Mouse (Mus musculus): Measurements from ENCODE around the gene Gnmt.
A peak's percentile ranks its signal among the peaks of the same experiment; 100 is the strongest.

Gnmt gene

DNA sequence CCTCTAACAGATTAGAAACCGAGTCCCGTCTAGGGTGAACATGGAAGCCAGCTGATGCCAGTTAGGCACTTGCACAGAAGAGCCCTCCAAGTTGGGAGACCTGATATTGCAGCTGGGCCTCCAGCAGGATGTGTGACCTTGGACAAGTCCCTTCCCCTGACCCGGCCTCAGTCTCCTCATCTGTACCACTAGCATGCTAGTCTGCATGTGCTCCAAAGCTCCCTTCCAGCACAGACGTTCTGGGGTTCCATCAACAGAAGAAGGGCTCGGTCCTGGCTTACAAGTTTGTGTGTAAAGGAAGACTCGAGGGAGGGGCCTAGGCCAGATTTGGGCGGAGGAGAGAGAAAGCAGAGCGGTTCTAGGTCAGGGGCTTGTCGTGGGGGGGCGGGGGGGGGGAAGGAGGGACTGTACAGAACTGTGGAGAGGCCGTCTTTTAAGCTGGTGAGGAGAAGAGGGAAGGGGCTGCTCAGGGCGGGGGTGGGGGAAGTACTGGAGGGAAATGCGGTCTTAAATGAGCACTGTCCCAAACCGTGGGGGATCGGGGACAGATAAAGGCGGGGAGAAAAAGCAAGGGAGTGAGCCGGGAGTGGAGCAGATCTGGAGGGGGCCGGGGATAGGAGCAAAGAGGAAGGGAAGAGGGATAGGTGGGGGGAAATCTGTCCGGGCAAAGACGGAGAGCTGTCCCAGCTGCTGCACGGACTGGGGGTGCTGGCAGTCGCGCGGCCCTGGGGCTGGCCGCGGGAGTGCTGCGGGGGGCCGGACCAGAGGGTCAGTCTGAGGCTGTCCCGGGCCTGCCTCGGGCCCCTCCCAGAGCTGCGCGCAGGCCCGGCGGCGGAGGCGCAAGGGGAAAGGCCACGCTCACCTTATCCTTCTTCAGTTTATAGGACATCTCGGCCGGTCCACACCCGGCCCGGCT, 24.7 kb downstream of the Gnmt start:
- DNase-seq (ENCODE audit: low spot score in 2 of 2) = no peak

- no peak for DNase-seq (ENCODE audit: low spot score in 2 of 2)
Observed at GRCm38 (mm10) chr17:46702506-46702905, 26.5 kb downstream of the Gnmt start.

GRCm38 (mm10) chr17:46702100-46702499, 26.9 kb downstream of the Gnmt start:
- DNase-seq (ENCODE audit: low spot score in 2 of 2) = no peak

GRCm38 (mm10) chr17:46701489-46701888, 27.5 kb downstream of the Gnmt start:
- no peak for DNase-seq (ENCODE audit: low spot score in 2 of 2)

DNA sequence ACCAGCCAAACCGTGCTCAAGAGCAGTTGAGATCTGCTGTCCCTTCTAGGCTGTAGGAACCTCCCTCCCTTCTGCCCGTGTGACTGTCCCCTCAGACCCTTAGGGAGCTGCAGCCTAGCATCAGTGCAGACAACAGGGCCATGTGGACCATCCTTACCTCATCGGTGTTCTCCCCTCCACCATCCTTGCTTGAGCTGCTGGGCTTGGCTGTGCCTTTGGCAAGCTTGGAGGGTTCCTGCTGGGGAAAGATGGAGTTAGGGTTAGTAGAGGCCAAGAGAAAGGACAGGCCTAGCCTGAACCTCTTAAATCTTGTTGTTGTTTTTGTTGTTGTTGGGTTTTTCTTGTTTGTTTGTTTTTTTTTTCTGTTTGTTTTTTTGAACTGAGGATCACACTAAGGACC, 29.1 kb downstream of the Gnmt start:
- DNase-seq (ENCODE audit: low spot score in 2 of 2) = no peak

DNA sequence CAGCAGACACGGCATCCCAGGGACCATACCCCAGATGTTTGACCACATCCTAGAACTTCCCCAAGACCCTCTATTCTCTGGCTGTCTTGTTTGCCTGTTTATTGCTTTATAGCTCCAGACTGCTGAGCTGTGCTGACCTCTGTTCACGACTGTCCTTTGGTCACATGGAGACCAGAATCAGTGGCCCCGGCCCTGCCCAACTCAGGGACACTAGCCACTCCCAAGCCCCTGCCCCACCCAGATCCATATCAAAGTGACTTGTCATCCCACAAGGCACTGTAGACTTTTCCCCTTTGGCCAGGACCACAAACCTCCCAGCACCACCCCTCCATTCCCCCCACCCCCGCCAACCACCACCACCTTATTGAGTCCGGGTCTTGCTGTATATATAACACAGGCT, 29.7 kb downstream of the Gnmt start:
- no peak for DNase-seq (ENCODE audit: low spot score in 2 of 2)

DNA sequence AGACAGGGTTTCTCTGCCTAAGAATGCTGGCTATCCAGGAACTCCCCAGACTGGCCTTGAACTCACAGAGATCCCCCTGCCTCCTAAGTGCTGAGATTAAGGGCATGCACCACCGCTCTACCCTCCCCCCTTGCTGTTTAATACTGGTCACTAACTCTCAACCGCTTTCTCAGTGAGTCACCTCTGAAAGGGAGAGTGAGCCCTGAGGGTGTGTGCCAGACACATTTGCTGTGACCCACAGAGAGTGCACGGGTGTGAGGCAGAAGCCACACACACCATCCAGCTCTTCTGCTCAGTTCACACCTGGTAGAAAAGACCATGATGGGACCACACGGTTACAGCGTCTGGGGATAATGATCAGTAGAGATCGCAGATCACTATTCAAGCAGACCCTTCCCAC, 30.5 kb downstream of the Gnmt start:
- no peak for DNase-seq (ENCODE audit: low spot score in 2 of 2)

DNA sequence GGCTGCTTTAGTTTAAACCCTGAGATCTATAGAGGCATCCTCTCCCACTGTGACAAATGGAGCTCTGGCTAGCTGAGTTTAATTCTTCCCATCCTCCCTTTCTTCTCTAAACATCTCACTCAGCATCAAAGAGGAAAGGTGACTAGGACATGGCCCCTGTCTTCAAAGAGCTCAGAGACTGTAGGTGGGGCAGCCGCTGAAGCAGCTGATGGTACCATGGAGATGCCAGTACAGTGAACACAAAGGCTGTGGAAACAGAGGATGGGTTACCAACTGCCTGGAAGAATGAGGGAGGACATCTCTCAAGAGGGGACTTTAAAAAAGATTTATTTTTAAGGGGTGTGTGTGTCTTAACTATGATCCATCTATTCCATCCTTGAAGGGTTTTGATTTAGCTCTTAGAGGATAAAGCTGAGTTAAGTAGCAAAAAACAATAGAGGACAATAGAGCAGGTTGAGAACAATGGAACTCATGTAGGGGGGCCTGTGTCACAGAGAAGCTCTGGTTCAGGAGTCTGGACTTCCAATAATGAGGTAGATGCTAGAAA, 34.4 kb downstream of the Gnmt start:
- DNase-seq (ENCODE audit: low spot score in 2 of 2) = no peak

- no peak for DNase-seq (ENCODE audit: low spot score in 2 of 2)
Observed at GRCm38 (mm10) chr17:46691390-46691789, 37.6 kb downstream of the Gnmt start.

DNA sequence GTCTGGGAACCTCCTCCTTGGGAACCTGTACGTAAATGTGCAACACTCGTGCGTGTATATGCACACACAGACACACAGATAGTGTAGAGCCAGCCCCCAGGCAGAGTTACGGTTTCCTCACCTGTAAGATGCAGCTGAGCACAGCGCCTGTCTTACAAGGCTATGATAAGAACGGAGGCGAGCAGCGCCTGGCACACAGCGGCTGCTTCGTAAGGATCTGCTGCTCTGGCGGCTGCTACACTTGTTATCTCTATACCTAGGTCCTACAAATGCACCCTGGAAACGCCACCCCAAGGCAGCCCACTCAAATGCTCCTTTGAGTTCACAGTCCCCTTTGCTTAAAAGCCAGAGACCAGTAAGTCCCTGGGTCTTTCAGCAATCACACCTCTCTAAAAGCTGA, 38.3 kb downstream of the Gnmt start:
- no peak for DNase-seq (ENCODE audit: low spot score in 2 of 2)

- DNase-seq (ENCODE audit: low spot score in 2 of 2) = no peak
Observed at GRCm38 (mm10) chr17:46685913-46686312, 43.1 kb downstream of the Gnmt start.

DNA sequence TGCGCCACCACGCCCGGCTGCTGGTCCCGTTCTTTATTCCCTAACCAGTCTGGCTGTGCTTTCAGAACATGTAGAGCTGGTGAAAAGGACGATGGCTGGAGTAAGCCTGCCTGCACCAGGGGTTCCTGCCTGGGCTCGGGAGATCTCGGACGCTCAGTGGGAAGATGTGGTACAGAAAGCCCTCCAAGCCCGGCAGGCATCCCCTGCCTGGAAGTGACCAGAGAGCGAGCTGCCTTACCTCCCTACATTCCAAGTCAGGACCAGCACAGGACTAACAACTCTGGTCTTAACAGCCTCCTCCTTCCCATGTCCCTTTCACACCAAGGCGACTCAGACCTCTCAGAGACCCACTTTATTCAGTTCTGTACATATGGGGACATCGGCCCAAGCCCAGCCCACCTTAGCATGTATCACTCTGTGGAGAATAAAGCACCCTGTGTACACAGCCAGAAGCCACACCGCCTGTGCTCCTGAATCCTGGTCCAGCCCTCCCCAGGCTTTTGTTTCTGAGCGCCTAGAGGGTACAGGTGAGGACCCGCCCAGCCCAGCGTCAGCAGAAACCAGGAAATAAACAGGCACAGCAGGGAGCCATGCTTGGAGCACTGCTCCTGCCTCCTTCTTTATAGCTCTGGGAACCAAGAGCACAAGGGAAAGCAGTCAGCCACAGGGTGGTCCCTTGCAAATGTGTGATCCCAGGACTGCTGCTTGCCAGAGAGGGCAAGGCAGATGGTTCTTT, 46.1 kb downstream of the Gnmt start:
- no peak for DNase-seq (ENCODE audit: low spot score in 2 of 2)

GRCm38 (mm10) chr17:46681466-46682118, 47.4 kb downstream of the Gnmt start:
- no peak for DNase-seq (ENCODE audit: low spot score in 2 of 2)

- DNase-seq (ENCODE audit: low spot score in 2 of 2) = peak; percentile 95 to 96
Observed at GRCm38 (mm10) chr17:46680760-46681373, 48.1 kb downstream of the Gnmt start, which contains the start of gene Klhdc3. TSS of gene Klhdc3 (minus strand) at chr17:46680914.

- no peak for DNase-seq (ENCODE audit: low spot score in 2 of 2)
Observed at GRCm38 (mm10) chr17:46679843-46680759, 48.9 kb downstream of the Gnmt start.

GRCm38 (mm10) chr17:46678911-46679310, 50.1 kb downstream of the Gnmt start:
- no peak for DNase-seq (ENCODE audit: low spot score in 2 of 2)

DNA sequence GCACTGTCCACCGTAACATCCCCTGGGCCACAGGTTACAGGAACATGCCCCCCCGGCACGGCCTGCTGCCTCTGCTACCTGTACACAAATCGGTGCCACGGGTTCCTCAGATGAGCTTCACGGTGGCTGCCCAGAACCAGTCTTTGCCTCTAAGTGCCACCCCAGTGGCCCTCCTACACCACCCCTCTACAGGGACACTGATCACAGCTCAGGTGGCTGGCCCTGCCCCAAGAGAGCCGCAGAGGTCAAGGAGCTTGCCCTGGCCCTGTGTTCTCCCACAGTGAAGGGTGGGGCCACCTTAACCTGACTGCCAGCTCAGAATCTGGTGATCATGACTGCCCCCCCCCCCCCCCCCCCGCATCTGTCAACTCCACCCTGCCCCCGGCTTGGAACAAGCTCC, 50.6 kb downstream of the Gnmt start, which contains the start of gene Mea1:
Gene Mea1 (plus strand): TSS at position 378 of the 400 bp plus-strand sequence.
- DNase-seq (ENCODE audit: low spot score in 2 of 2) = no peak

Data from left cerebral cortex, adult 9 months (tissue).